ENCODE assay signal across 9 mouse cellular contexts in the genomic region with DNA sequence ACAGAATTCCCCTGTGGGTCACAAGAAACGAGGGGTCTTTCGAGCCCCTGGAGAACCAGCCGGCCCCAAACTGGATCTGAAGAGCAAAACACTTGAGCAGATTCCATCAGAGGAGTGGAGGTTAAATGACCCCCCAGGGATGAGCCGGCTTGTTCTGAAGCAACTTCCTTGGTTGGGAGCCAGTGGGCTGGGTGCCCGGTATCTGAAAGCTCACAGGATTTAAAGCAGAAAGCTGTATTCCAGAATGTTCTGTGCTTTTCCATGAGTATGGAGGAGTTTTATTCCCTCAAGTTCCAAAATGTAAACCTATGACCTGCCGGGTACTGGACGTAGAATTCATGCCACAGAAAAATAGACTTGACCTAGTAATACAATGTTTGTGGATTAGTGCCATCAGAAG.
DNase-seq lines count a peak whose midpoint lies in the region; ATAC-seq and TF ChIP-seq lines count a peak whose summit lies in the region.
"Had no signal": no experiment of that assay in that cellular context is flagged by ENCODE, and none has a peak within 500 bp of the region (broad histone marks: within the 10 kb centered on the region; RNA-seq: fewer than 3 reads in every experiment).

No protein-coding gene starts in this region.

- no peaks in the 10 kb centered on the region for H3K9me3 ChIP-seq in kidney, postnatal 0 days (replicated peaks; ENCODE audit: low read length)
- H3K9me3 ChIP-seq in hindbrain, embryonic 16.5 days (ENCODE audit: control insufficient read depth, low read length): no peaks in the 10 kb centered on the region
- H3K9me3 ChIP-seq in forebrain, embryonic 14.5 days (replicated peaks; ENCODE audit: control insufficient read depth, low read length): no peaks in the 10 kb centered on the region
- H3K9me3 ChIP-seq: neural tube, embryonic 12.5 days had no signal

- H3K9ac ChIP-seq in kidney, postnatal 0 days (ENCODE audit: low read depth, low read length): no peak overlapping the region
- no peak overlapping the region for H3K9ac ChIP-seq in hindbrain, embryonic 16.5 days (ENCODE audit: low read depth, low read length)
- no peak overlapping the region for H3K9ac ChIP-seq in forebrain, embryonic 14.5 days (ENCODE audit: low read length)
- H3K9ac ChIP-seq: neural tube, embryonic 12.5 days had no signal

- no peak overlapping the region for H3K4me3 ChIP-seq in kidney, postnatal 0 days (replicated peaks; ENCODE audit: low read depth, low read length)
- no peak overlapping the region for H3K4me3 ChIP-seq in hindbrain, embryonic 16.5 days (ENCODE audit: low read length)
- no peak overlapping the region for H3K4me3 ChIP-seq in forebrain, embryonic 14.5 days (ENCODE audit: low read depth, low read length)
- H3K4me3 ChIP-seq: neural tube, embryonic 12.5 days had no signal

- H3K36me3 ChIP-seq in kidney, postnatal 0 days (ENCODE audit: insufficient read depth, low read length): no peaks in the 10 kb centered on the region
- H3K36me3 ChIP-seq in hindbrain, embryonic 16.5 days (ENCODE audit: control insufficient read depth, insufficient read depth, low read length): no peaks in the 10 kb centered on the region
- H3K36me3 ChIP-seq in forebrain, embryonic 14.5 days (ENCODE audit: control insufficient read depth, insufficient read depth, low read length): no peaks in the 10 kb centered on the region
- H3K36me3 ChIP-seq: neural tube, embryonic 12.5 days had no signal

- intact Hi-C loops in left cerebral cortex, postnatal 10 days (cut with DNase I): no loop called here

- peak; percentile 43 to 86 for DNase-seq in left cerebral cortex, postnatal 10 days (ENCODE audit: extremely low spot score in 1 of 2, low spot score in 2 of 2)
- no peak for DNase-seq in left cerebral cortex, adult 8-10 months (ENCODE audit: low spot score in 2 of 2)
- DNase-seq in frontal cortex, postnatal 10 days (ENCODE audit: low spot score in 2 of 2): peak; percentile 39 to 50
- DNase-seq in kidney, postnatal 0 days (ENCODE audit: low spot score): peak; percentile 80
- DNase-seq in right cerebral cortex, postnatal 10 days (ENCODE audit: low spot score in 2 of 2): peak; percentile 75 to 76
- DNase-seq in neural tube, embryonic 10.5 days (ENCODE audit: extremely low spot score, low spot score): no peak
- no peak for DNase-seq in forebrain, embryonic 14.5 days (ENCODE audit: low spot score)

- no peak overlapping the region for H3K4me2 ChIP-seq in kidney, postnatal 0 days (ENCODE audit: low read length)
- no peak overlapping the region for H3K4me2 ChIP-seq in hindbrain, embryonic 16.5 days (ENCODE audit: low read length)
- no peak overlapping the region for H3K4me2 ChIP-seq in forebrain, embryonic 14.5 days (ENCODE audit: low read length)
- H3K4me2 ChIP-seq: neural tube, embryonic 12.5 days had no signal

- 67% methylated on average over 7 of the region's 7 CpGs for WGBS in kidney, postnatal 0 days
- WGBS in hindbrain, embryonic 16.5 days: 81% methylated on average over 7 of the region's 7 CpGs
- 90% methylated on average over 7 of the region's 7 CpGs for WGBS in forebrain, embryonic 14.5 days

- TF ChIP-seq CTCF in kidney, postnatal 0 days (IDR thresholded peaks at IDR 0.05; ENCODE audit: low read depth): no peak

- no peak for ATAC-seq in kidney, postnatal 0 days (replicated peaks; ENCODE audit: low FRiP score, low read depth)
- ATAC-seq in hindbrain, embryonic 16.5 days: no peak
- no peak for ATAC-seq in forebrain, embryonic 14.5 days

- peaks cover 17% of the 10 kb centered on the region for H3K4me1 ChIP-seq in kidney, postnatal 0 days (replicated peaks; ENCODE audit: insufficient read depth, low read length)
- H3K4me1 ChIP-seq in hindbrain, embryonic 16.5 days (ENCODE audit: control insufficient read depth, insufficient read depth, low read depth, low read length): no peaks in the 10 kb centered on the region
- H3K4me1 ChIP-seq in forebrain, embryonic 14.5 days (ENCODE audit: control insufficient read depth, insufficient read depth, low read length): no peaks in the 10 kb centered on the region

- H3K27ac ChIP-seq in kidney, postnatal 0 days: no peak overlapping the region
- H3K27ac ChIP-seq in hindbrain, embryonic 16.5 days (ENCODE audit: low read depth, low read length): no peak overlapping the region
- H3K27ac ChIP-seq in forebrain, embryonic 14.5 days (ENCODE audit: low read depth, low read length): no peak overlapping the region
- H3K27ac ChIP-seq: neural tube, embryonic 12.5 days had no signal

- H3K27me3 ChIP-seq in kidney, postnatal 0 days (ENCODE audit: insufficient read depth, low read length): no peaks in the 10 kb centered on the region
- no peaks in the 10 kb centered on the region for H3K27me3 ChIP-seq in hindbrain, embryonic 16.5 days (replicated peaks; ENCODE audit: control insufficient read depth, insufficient read depth, low read length)
- no peaks in the 10 kb centered on the region for H3K27me3 ChIP-seq in forebrain, embryonic 14.5 days (replicated peaks; ENCODE audit: control insufficient read depth, insufficient read depth, low read length)
- H3K27me3 ChIP-seq: neural tube, embryonic 12.5 days had no signal

Comparison
In these comparisons a context has a peak if more than half of its experiments do, and no peak if none do; other contexts are left out.
1. DNase-seq: peak in left cerebral cortex, postnatal 10 days (2 of 2), frontal cortex, postnatal 10 days (2 of 2), kidney, postnatal 0 days (single experiment) and right cerebral cortex, postnatal 10 days (2 of 2); none in left cerebral cortex, adult 8-10 months (0 of 2), neural tube, embryonic 10.5 days (single experiment) and forebrain, embryonic 14.5 days (single experiment).